Mouse (Mus musculus): ENCODE results near the gene Baiap2.

DNA sequence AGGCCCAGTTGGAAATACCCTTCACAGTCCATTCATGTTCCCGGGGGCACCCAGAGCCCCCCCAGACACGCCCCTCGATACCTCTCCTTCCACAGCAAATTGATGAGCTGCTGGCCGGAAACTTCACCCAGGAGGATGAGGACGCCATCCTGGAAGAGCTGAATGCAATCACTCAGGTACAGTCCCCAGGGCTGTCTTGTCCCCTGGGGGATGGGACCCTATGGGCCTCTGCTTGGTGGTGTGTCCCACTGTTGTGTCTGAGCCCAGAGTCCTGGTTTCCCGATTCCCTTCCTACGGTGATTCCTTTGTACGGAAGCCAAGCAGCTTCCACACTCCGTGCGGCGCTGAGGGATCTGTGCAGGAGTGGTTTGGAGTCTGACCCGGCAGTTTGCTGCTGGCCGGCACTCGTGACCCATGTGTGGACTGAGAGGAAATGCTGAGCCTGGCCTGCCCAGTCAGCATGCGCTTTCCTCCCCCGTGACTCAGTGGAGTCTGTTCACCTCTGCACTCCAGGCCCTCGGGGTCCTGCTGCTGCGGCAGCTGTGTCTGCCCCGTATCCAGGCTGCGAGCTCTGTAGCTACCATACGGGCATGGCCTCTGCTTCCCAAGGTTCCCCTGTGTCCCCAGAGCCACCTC is 25.6 kb upstream of the Baiap2 start:
- TF ChIP-seq CTCF (conservative IDR thresholded peaks at IDR 0.05 in 1 of 2, IDR thresholded peaks at IDR 0.05 in 1 of 2; ENCODE audit: low read depth in 2 of 2, low read length in 2 of 2) (no peak), POLR2A (IDR thresholded peaks at IDR 0.05; ENCODE audit: low read depth, low read length) (no peak), UBTF (IDR thresholded peaks at IDR 0.05; ENCODE audit: low read depth, low read length) (no peak), TBP (conservative IDR thresholded peaks at IDR 0.05; ENCODE audit: low read depth, low read length) (no peak), KAT2A (IDR thresholded peaks at IDR 0.05; ENCODE audit: insufficient replicate concordance, low read length) (no peak)

Data from CH12.LX (cell line).